Mouse (Mus musculus) leukemia stem cell, adult 10-12 weeks (primary cell): ENCODE measurements around the gene AL732309.1. TPM values are rescaled to one million over a fixed set of nuclear protein-coding genes. Genes with fewer than 3 reads are reported as not detected.

Source experiments
- polyA plus RNA-seq: library from polyadenylated mRNA; stranded (reverse); fragments of >175 nt; gene quantifications from 2 replicates; pipeline ENCODE4 v1.2.3, GENCODE M21; 2012; ENCODE audit warnings: low replicate concordance

AL732309.1 gene
- 3.1 and 3.2 TPM in 2 replicates for polyA plus RNA-seq

DNA sequence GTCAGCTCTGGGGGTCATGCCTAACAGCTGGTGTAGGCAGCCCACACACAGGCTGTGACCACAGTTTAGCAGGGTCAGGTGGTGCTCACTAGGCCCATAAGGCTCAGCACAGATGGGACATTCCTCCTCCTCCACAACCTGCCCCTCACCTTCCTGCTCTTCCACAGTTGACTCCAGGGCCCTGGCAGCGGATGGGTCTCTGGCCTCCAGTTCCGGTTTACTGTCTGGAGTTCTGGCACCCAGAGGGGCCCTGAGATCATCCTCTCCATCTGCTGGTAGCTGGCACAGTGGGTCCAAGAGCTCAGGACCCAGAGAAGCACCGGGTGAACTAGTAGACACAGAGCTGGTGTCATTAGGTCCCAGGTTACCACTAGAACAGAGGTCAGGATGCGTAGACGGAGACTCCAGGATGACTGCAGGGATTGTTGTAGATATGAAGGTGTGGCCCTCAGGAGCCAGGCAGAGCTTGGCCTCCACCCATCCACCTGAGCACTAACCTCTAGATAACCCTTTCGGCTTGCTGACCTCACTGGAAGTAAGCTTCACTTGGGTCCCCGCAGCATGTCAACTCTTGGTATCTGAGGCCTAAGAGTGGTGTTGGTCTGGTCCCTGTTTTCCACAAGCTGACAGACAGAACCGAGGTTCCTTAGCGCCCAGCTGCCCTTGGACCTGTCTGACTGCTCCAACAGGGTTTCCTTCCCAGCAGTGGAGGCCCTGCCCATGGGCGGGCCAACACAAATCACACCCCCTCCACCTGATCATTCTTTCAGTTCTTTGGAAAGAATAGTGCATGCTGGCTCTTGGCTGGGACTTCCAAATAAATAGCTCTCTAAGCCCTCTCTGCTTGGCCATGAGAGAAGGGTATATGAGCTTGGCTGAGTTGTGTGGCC lies at the start of gene AL732309.1:
Gene AL732309.1, minus strand, starts transcription at position 681 of the 890 bp plus-strand sequence.

GRCm38 (mm10) chr2:25289651-25290050 lies 43.0 kb upstream of the AL732309.1 start, which contains the start of gene Lrrc26:
TSS of gene Lrrc26 (plus strand) at chr2:25289915.

DNA sequence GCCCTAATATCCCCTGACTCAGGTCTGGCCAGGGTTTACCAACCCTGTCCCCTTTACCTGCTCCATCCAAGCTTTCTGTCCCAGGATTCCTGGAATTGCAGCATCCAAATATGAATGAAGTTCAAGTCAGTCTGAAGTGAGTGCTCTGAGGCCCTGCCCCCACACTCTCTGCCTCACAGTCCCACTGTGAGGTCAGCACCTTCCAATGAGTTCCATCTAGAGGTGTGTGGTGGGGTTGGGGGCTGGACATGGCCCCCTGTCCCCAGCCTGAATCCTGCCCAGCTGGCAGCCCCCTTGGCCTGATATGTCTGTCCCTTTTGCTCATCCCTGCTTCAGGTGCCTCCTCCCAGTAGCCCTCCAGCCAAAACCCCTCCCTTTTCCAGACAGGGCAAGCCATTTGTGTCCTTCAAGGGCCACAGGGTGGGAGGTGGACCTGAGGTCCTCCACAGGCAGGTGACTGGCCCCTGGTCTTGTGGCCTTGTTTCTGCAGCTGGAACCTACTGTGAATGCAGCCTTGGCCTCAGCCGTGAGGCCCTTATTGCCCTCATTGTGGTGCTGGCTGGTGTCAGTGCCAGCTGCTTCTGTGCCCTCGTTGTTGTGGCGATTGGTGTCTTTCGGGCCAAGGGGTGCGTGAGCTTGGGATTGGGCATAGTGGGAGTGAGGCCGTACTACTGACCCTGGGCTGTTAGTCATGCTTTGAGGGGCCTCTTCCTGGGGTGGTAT lies 41.4 kb upstream of the AL732309.1 start, which contains the start of gene Tmem210:
Gene Tmem210, plus strand, starts transcription at position 219 of the 723 bp plus-strand sequence.

GRCm38 (mm10) chr2:25271827-25272511 lies 25.3 kb upstream of the AL732309.1 start, which contains the start of the genes Ssna1 and Anapc2:
TSS of gene Ssna1 (minus strand) at chr2:25272438.
TSS of gene Anapc2 (plus strand) at chr2:25272478.

DNA sequence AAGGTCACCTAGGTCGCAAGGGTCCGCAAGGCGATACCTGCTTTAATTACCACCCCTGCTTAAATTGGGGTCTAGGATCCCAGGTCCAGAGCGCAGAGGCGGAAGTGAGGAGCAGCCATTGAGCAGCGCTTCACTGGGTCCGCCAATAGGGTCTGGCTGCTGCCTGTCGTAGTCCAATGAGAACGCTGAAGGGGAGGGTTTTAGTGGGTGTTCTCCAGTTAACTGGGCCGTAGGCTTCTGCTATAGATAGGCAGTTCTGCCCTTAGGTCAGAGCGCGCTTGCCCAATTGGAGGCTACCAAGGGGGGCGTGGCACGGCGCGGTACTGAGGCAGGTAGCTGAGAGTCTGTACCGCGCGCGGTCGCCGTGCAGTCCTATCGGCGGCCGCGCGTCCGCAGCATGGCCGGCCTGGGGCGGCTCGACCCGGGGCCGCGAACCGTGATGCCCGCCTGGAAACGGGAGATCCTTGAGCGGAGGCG lies 15.7 kb upstream of the AL732309.1 start, which contains the start of gene Tprn:
Gene Tprn, plus strand, starts transcription at position 328 of the 477 bp plus-strand sequence.

DNA sequence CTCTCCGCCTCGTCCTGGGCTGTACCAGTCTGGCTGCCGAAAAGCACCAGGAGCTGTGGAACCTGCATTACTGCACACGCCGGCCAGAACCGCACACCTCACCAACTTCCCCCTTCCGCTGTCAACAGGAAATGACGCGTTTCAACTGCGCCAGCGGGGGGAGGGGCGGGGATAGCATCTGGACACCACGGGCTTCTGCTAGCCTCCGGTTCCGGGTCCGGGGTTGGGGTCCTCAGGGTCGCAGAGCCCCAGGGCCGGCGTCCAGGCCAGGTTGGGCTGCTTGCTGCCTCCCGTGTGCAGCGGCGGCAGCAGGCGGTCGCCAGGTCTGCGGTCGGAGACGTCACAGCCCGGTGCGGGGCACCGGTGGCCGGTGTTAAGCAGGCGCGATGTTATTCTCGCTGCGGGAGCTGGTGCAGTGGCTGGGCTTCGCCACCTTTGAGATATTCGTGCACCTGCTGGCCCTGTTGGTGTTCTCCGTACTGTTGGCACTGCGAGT lies 8.7 kb upstream of the AL732309.1 start, which contains the start of gene Tmem203:
Gene Tmem203, plus strand, starts transcription at position 156 of the 496 bp plus-strand sequence.

GRCm38 (mm10) chr2:25242101-25242506 lies 4.6 kb downstream of the AL732309.1 start, which contains the start of the genes Rnf208 and Cysrt1:
TSS of gene Rnf208 (plus strand) at chr2:25242255.
TSS of gene Cysrt1 (minus strand) at chr2:25242452.

GRCm38 (mm10) chr2:25236614-25237013 lies 10.0 kb downstream of the AL732309.1 start, which contains the start of gene Rnf224:
TSS of gene Rnf224 (minus strand) at chr2:25236787.

DNA sequence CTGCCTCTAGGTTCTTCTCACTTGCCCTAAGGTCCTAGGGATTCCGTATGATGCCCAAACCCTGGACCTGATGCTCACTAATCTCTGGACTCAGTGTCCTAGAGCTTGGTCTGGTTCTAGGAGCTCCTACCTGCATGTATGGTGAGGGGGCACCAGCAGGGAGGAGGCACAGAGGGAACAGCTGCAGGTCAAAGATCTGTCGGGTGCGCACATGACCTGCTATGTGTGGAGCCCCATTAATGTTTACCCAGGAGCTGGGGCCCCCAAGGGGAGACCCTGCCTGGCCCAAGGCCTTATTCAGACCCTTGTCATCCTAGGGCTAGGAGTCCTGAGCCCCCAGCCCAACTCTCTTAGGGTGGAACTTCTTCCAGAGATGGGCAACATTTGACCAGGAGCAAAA lies 12.6 kb downstream of the AL732309.1 start, which contains the start of gene Slc34a3:
Gene Slc34a3, minus strand, starts transcription at position 315 of the 400 bp plus-strand sequence.

GRCm38 (mm10) chr2:25224492-25224765 lies 22.2 kb downstream of the AL732309.1 start, which contains the start of gene Tubb4b:
TSS of gene Tubb4b (minus strand) at chr2:25224702.

DNA sequence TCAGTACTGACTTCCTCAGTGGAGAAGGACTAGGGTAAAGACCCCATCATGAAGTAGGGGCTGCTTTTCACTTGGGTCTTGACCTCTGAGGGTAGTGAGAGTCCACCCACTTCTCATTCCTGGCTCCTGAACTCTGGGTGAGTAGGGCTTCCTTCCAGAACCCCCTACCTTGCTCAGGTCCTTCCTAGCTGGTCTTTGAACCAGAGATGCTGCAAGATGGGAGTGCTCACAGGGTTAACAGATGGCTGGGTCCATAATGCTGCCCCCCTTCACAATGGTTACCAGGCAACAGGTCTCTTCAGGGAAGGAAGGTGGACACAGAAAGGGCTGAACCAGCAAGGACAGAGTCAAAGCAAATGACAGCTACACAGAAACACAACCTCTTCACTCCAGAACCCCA lies 28.2 kb downstream of the AL732309.1 start, which contains the start of gene Fam166a:
Gene Fam166a, plus strand, starts transcription at position 301 of the 400 bp plus-strand sequence.

GRCm38 (mm10) chr2:25214444-25214843 lies 32.2 kb downstream of the AL732309.1 start, which contains the start of gene Stpg3:
TSS of gene Stpg3 (minus strand) at chr2:25214637.

GRCm38 (mm10) chr2:25211121-25211670 lies 35.5 kb downstream of the AL732309.1 start, which contains the start of gene Nelfb:
TSS of gene Nelfb (minus strand) at chr2:25211489.

DNA sequence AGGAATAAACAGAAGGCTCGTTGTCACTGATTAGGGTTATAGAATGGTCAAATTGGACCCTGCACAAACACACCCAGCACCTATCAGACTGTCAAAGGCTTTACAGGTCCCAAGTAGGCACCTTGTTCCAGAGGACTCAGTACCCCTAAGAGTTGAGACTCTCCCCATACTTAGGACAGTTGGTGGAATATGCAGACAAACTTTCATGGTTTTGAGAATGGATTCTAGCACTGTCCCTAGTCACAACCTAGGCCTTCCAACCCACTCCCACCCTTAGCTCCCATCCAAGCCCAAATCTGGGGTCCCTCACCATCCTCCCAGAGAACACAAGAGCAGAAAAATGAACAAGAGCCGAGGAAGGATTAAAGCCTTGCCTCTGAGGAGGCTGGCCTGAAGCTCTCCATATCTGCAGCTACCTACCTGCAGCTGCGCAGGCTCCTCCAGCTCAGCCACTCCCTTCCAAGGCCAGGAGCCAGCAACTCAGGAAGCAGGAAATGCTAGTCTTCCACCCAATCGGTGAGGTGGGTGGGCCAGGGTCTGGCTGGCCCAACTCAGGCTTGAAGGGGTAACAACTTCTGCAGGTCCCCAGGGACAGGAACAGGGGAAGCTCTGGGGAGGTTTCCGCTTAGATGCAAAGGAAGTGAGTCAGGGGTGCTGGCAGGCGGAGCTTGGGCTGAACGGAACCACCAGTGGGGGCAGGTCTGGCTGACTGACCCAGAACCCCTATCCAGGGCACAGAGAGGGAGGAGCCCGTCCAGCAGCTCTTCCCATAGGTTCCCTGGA lies 50.3 kb downstream of the AL732309.1 start, which contains the start of gene Tor4a:
Gene Tor4a, minus strand, starts transcription at position 715 of the 783 bp plus-strand sequence.

Other genes starting within 250 kb of the AL732309.1 start
- 61.2 and 74.4 TPM in 2 replicates for gene Nsmf, start 192.5 kb downstream of the AL732309.1 start, polyA plus RNA-seq
- not detected in 2 replicates for gene Entpd8, start 166.6 kb downstream of the AL732309.1 start, polyA plus RNA-seq
- not detected in 2 replicates for gene Noxa1, start 151.7 kb downstream of the AL732309.1 start, polyA plus RNA-seq
- gene Nrarp, start 66.1 kb downstream of the AL732309.1 start, polyA plus RNA-seq = 24.8 and 34.7 TPM in 2 replicates
- gene Tor4a, start 50.0 kb downstream of the AL732309.1 start, polyA plus RNA-seq = 13.1 and 16.5 TPM in 2 replicates
- gene Nelfb, start 35.4 kb downstream of the AL732309.1 start, polyA plus RNA-seq = 15.0 and 19.0 TPM in 2 replicates
- gene Stpg3, start 32.2 kb downstream of the AL732309.1 start, polyA plus RNA-seq = 0.22 TPM in 1 of 2 replicates, not detected in the other
- gene Fam166a, start 28.1 kb downstream of the AL732309.1 start, polyA plus RNA-seq = 0.16 TPM in 1 of 2 replicates, not detected in the other
- gene Tubb4b, start 22.2 kb downstream of the AL732309.1 start, polyA plus RNA-seq = 147 and 477 TPM in 2 replicates
- gene Slc34a3, start 12.5 kb downstream of the AL732309.1 start, polyA plus RNA-seq = not detected in 2 replicates
- 0.10 TPM in 1 of 2 replicates, not detected in the other for gene Rnf224, start 10.1 kb downstream of the AL732309.1 start, polyA plus RNA-seq
- gene Rnf208, start 4.6 kb downstream of the AL732309.1 start, polyA plus RNA-seq = 5.6 and 9.1 TPM in 2 replicates
- gene Cysrt1, start 4.4 kb downstream of the AL732309.1 start, polyA plus RNA-seq = not detected in 2 replicates
- 6.8 and 7.2 TPM in 2 replicates for gene Tmem203, start 8.6 kb upstream of the AL732309.1 start, polyA plus RNA-seq
- gene Tprn, start 15.8 kb upstream of the AL732309.1 start, polyA plus RNA-seq = 57.8 and 59.6 TPM in 2 replicates
- gene Ssna1, start 25.6 kb upstream of the AL732309.1 start, polyA plus RNA-seq = 111 and 119 TPM in 2 replicates
- 11.4 and 18.3 TPM in 2 replicates for gene Anapc2, start 25.6 kb upstream of the AL732309.1 start, polyA plus RNA-seq
- gene Tmem210, start 41.3 kb upstream of the AL732309.1 start, polyA plus RNA-seq = not detected in 2 replicates
- gene Lrrc26, start 43.1 kb upstream of the AL732309.1 start, polyA plus RNA-seq = not detected in 2 replicates
- gene Grin1, start 72.3 kb upstream of the AL732309.1 start, polyA plus RNA-seq = 0.09 and 0.26 TPM in 2 replicates
- gene Man1b1, start 85.5 kb upstream of the AL732309.1 start, polyA plus RNA-seq = 27.7 and 53.0 TPM in 2 replicates
- 4.2 and 10.5 TPM in 2 replicates for gene Dpp7, start 109.5 kb upstream of the AL732309.1 start, polyA plus RNA-seq
- gene Uap1l1, start 118.8 kb upstream of the AL732309.1 start, polyA plus RNA-seq = 5.6 and 9.7 TPM in 2 replicates
- gene Sapcd2, start 125.5 kb upstream of the AL732309.1 start, polyA plus RNA-seq = 82.8 and 125 TPM in 2 replicates
- gene Entpd2, start 149.0 kb upstream of the AL732309.1 start, polyA plus RNA-seq = 0.67 TPM in 1 of 2 replicates, not detected in the other
- 8.1 and 13.5 TPM in 2 replicates for gene Npdc1, start 152.5 kb upstream of the AL732309.1 start, polyA plus RNA-seq
- 2.3 TPM in 1 of 2 replicates, not detected in the other for gene Fut7, start 176.4 kb upstream of the AL732309.1 start, polyA plus RNA-seq
- gene Abca2, start 181.8 kb upstream of the AL732309.1 start, polyA plus RNA-seq = 8.3 and 12.8 TPM in 2 replicates
- gene Clic3, start 210.0 kb upstream of the AL732309.1 start, polyA plus RNA-seq = not detected in 2 replicates
- 30.3 and 31.6 TPM in 2 replicates for gene Paxx, start 214.2 kb upstream of the AL732309.1 start, polyA plus RNA-seq
- not detected in 2 replicates for gene Ptgds, start 223.2 kb upstream of the AL732309.1 start, polyA plus RNA-seq
- not detected in 2 replicates for gene Lcn12, start 247.0 kb upstream of the AL732309.1 start, polyA plus RNA-seq